In genomic region chr7:19388699-19389413, GRCm38 (mm10) we compare ENCODE assay signal across 11 mouse cellular contexts. TPM values are rescaled to one million over a fixed set of nuclear protein-coding genes. Genes with fewer than 3 reads are reported as not detected.
A peak's percentile ranks its signal among the peaks of the same experiment; 100 is the strongest.
DNase-seq lines count a peak whose midpoint lies in the region; ATAC-seq and TF ChIP-seq lines count a peak whose summit lies in the region.
"Had no signal": no experiment of that assay in that cellular context is flagged by ENCODE, and none has a peak within 500 bp of the region (broad histone marks: within the 10 kb centered on the region; RNA-seq: fewer than 3 reads in every experiment).

No protein-coding gene starts in this region.

- 78% methylated on average over 10 of the region's 10 CpGs for WGBS in kidney, adult 2 months
- 66% methylated on average over 10 of the region's 10 CpGs for WGBS in forebrain, postnatal 0 days
- 44% methylated on average over 10 of the region's 10 CpGs for WGBS in midbrain, embryonic 15.5 days

- no peak overlapping the region for H3K4me3 ChIP-seq in kidney, adult 2 months (ENCODE audit: insufficient read depth, low read depth, low read length)
- H3K4me3 ChIP-seq in forebrain, postnatal 0 days (ENCODE audit: low read depth, low read length), result no peak overlapping the region
- H3K4me3 ChIP-seq in midbrain, embryonic 15.5 days, result no peak overlapping the region

- TF ChIP-seq CTCF in kidney, adult 2 months (conservative IDR thresholded peaks at IDR 0.05; ENCODE audit: insufficient read depth, insufficient read length, low read depth, low read length), result no peak
- no peak for TF ChIP-seq CTCF in brain, embryonic 14.5 days (IDR thresholded peaks at IDR 0.05; ENCODE audit: borderline replicate concordance, extremely low read depth, insufficient read depth, insufficient read length)
- TF ChIP-seq CTCF in forebrain, postnatal 0 days (IDR thresholded peaks at IDR 0.05; ENCODE audit: low read depth), result no peak

- H3K27ac ChIP-seq in kidney, adult 2 months (ENCODE audit: insufficient read depth, low read depth, low read length), result no peak overlapping the region
- no peak overlapping the region for H3K27ac ChIP-seq in forebrain, postnatal 0 days (ENCODE audit: low read depth, low read length)
- H3K27ac ChIP-seq in midbrain, embryonic 15.5 days, result peak overlapping the region; percentile 64

- ATAC-seq in forebrain, postnatal 0 days, result peak; percentile 38
- ATAC-seq in midbrain, embryonic 15.5 days (replicated peaks), result peak; percentile 44; the same call in 1 of the 2 replicates
- no peak for ATAC-seq in erythroblast, adult 5-6 weeks (replicated peaks; ENCODE audit: low FRiP score, poor library complexity, severe bottlenecking)

- H3K9ac ChIP-seq in forebrain, postnatal 0 days, result no peak overlapping the region
- no peak overlapping the region; the same call in 1 of the 2 replicates for H3K9ac ChIP-seq in midbrain, embryonic 15.5 days

- TF ChIP-seq POLR2A in kidney, adult 2 months (IDR thresholded peaks at IDR 0.05; ENCODE audit: low read depth, low read length), result no peak
- TF ChIP-seq POLR2A in brain, embryonic 14.5 days (IDR thresholded peaks at IDR 0.05; ENCODE audit: borderline replicate concordance, extremely low read depth, insufficient read depth, insufficient read length, poor library complexity, severe bottlenecking), result no peak

- peak; percentile 11 for DNase-seq in kidney, adult 2 months
- no peak for DNase-seq in kidney, postnatal 25 days
- DNase-seq in brain, embryonic 14.5 days (ENCODE audit: low read depth), result peak; percentile 61
- DNase-seq in forebrain, postnatal 0 days, result no peak
- no peak for DNase-seq in spleen, postnatal 14 days (ENCODE audit: low spot score in 2 of 2)
- no peak for DNase-seq in thymus, postnatal 14 days
- DNase-seq: gastrocnemius, postnatal 10 days; liver; lung, postnatal 36 days had no signal

- H3K9me3 ChIP-seq in forebrain, postnatal 0 days (ENCODE audit: low read length), result no peaks in the 10 kb centered on the region
- no peaks in the 10 kb centered on the region for H3K9me3 ChIP-seq in midbrain, embryonic 15.5 days

- H3K4me1 ChIP-seq in kidney, adult 2 months (ENCODE audit: control insufficient read depth, insufficient read depth, low read length), result no peaks in the 10 kb centered on the region
- H3K4me1 ChIP-seq in forebrain, postnatal 0 days (ENCODE audit: insufficient read depth), result no peaks in the 10 kb centered on the region
- peaks cover 17% of the 10 kb centered on the region for H3K4me1 ChIP-seq in midbrain, embryonic 15.5 days

- no peaks in the 10 kb centered on the region for H3K36me3 ChIP-seq in kidney, adult 2 months (ENCODE audit: control insufficient read depth, insufficient read depth, low read length)
- H3K36me3 ChIP-seq in forebrain, postnatal 0 days (ENCODE audit: insufficient read depth), result peaks cover 89% of the 10 kb centered on the region
- peaks cover 62% of the 10 kb centered on the region for H3K36me3 ChIP-seq in midbrain, embryonic 15.5 days (replicated peaks)

- no peaks in the 10 kb centered on the region for H3K27me3 ChIP-seq in kidney, adult 2 months (replicated peaks; ENCODE audit: control insufficient read depth, insufficient read depth, low read length)
- no peaks in the 10 kb centered on the region for H3K27me3 ChIP-seq in forebrain, postnatal 0 days (ENCODE audit: insufficient read depth, low read length)
- H3K27me3 ChIP-seq in midbrain, embryonic 15.5 days (replicated peaks), result no peaks in the 10 kb centered on the region

- H3K4me2 ChIP-seq in forebrain, postnatal 0 days (ENCODE audit: low read depth), result no peak overlapping the region
- H3K4me2 ChIP-seq in midbrain, embryonic 15.5 days, result no peak overlapping the region

RNA-seq across cellular contexts. Expression of gene Ercc2, which starts 7.0 kb away (rescaled TPM):
- 32.4 and 39.9 TPM in 2 replicates for polyA plus RNA-seq in kidney, adult 2 months (2012; rRNA removed)
- polyA plus RNA-seq in brain, embryonic 14.5 days (2012; rRNA removed), result 81.7 and 106 TPM in 2 replicates
- 47.7 and 58.2 TPM in 2 replicates for total RNA-seq in forebrain, postnatal 0 days (2014; rRNA removed)
- 17.9 and 21.8 TPM in 2 replicates for polyA plus RNA-seq in forebrain, postnatal 0 days (2015; fragmentation: Nextera tagmentation; extraction: Ambion mirVana)
- polyA plus RNA-seq in midbrain, embryonic 15.5 days (2015; fragmentation: Nextera tagmentation; extraction: Ambion mirVana), result 29.7 and 33.0 TPM in 2 replicates
- total RNA-seq in erythroblast, adult 5-6 weeks (2015; ENCODE audit: low replicate concordance), result 1.3 and 2.7 TPM in 2 replicates
- total RNA-seq in erythroblast, adult 5-6 weeks (2017; ENCODE audit: low replicate concordance), result 11.4 and 18.0 TPM in 2 replicates

RNA-seq across cellular contexts. Expression of gene Klc3, which starts 15.0 kb away (rescaled TPM):
- polyA plus RNA-seq in kidney, adult 2 months (2012; rRNA removed), result 3.7 and 5.0 TPM in 2 replicates
- 1.5 and 2.5 TPM in 2 replicates for polyA plus RNA-seq in brain, embryonic 14.5 days (2012; rRNA removed)
- total RNA-seq in forebrain, postnatal 0 days (2014; rRNA removed), result 2.2 and 3.0 TPM in 2 replicates
- 2.1 and 2.9 TPM in 2 replicates for polyA plus RNA-seq in forebrain, postnatal 0 days (2015; fragmentation: Nextera tagmentation; extraction: Ambion mirVana)
- polyA plus RNA-seq in midbrain, embryonic 15.5 days (2015; fragmentation: Nextera tagmentation; extraction: Ambion mirVana), result 1.4 and 1.5 TPM in 2 replicates
- total RNA-seq in erythroblast, adult 5-6 weeks (2015; ENCODE audit: low replicate concordance), result not detected in 2 replicates
- total RNA-seq in erythroblast, adult 5-6 weeks (2017; ENCODE audit: low replicate concordance), result not detected in 2 replicates

RNA-seq across cellular contexts. Expression of gene Ckm, which starts 15.7 kb away (rescaled TPM):
- 2.0 and 420 TPM in 2 replicates for polyA plus RNA-seq in kidney, adult 2 months (2012; rRNA removed)
- polyA plus RNA-seq in brain, embryonic 14.5 days (2012; rRNA removed), result 0.24 and 0.31 TPM in 2 replicates
- 0.48 and 4.2 TPM in 2 replicates for total RNA-seq in forebrain, postnatal 0 days (2014; rRNA removed)
- not detected in 2 replicates for polyA plus RNA-seq in forebrain, postnatal 0 days (2015; fragmentation: Nextera tagmentation; extraction: Ambion mirVana)
- polyA plus RNA-seq in midbrain, embryonic 15.5 days (2015; fragmentation: Nextera tagmentation; extraction: Ambion mirVana), result not detected in 2 replicates
- not detected in 2 replicates for total RNA-seq in erythroblast, adult 5-6 weeks (2015; ENCODE audit: low replicate concordance)
- not detected in 2 replicates for total RNA-seq in erythroblast, adult 5-6 weeks (2017; ENCODE audit: low replicate concordance)

RNA-seq across cellular contexts. Expression of gene Ppp1r13l, which starts 29.3 kb away (rescaled TPM):
- 5.9 and 6.8 TPM in 2 replicates for polyA plus RNA-seq in kidney, adult 2 months (2012; rRNA removed)
- polyA plus RNA-seq in brain, embryonic 14.5 days (2012; rRNA removed), result 8.2 and 8.9 TPM in 2 replicates
- total RNA-seq in forebrain, postnatal 0 days (2014; rRNA removed), result 0.76 and 1.2 TPM in 2 replicates
- polyA plus RNA-seq in forebrain, postnatal 0 days (2015; fragmentation: Nextera tagmentation; extraction: Ambion mirVana), result 2.0 and 2.1 TPM in 2 replicates
- polyA plus RNA-seq in midbrain, embryonic 15.5 days (2015; fragmentation: Nextera tagmentation; extraction: Ambion mirVana), result 2.1 and 2.5 TPM in 2 replicates
- total RNA-seq in erythroblast, adult 5-6 weeks (2015; ENCODE audit: low replicate concordance), result 0.19 and 3.3 TPM in 2 replicates
- not detected in 2 replicates for total RNA-seq in erythroblast, adult 5-6 weeks (2017; ENCODE audit: low replicate concordance)

RNA-seq across cellular contexts. Expression of gene Cd3eap, which starts 29.6 kb away (rescaled TPM):
- 5.3 and 5.9 TPM in 2 replicates for polyA plus RNA-seq in kidney, adult 2 months (2012; rRNA removed)
- polyA plus RNA-seq in brain, embryonic 14.5 days (2012; rRNA removed), result 11.9 and 12.7 TPM in 2 replicates
- 12.1 and 15.5 TPM in 2 replicates for total RNA-seq in forebrain, postnatal 0 days (2014; rRNA removed)
- polyA plus RNA-seq in forebrain, postnatal 0 days (2015; fragmentation: Nextera tagmentation; extraction: Ambion mirVana), result 19.4 and 21.6 TPM in 2 replicates
- 22.0 and 25.1 TPM in 2 replicates for polyA plus RNA-seq in midbrain, embryonic 15.5 days (2015; fragmentation: Nextera tagmentation; extraction: Ambion mirVana)
- 1.2 and 1.9 TPM in 2 replicates for total RNA-seq in erythroblast, adult 5-6 weeks (2015; ENCODE audit: low replicate concordance)
- 2.6 and 5.7 TPM in 2 replicates for total RNA-seq in erythroblast, adult 5-6 weeks (2017; ENCODE audit: low replicate concordance)

Comparison
In these comparisons a context has a peak if more than half of its experiments do, and no peak if none do; other contexts are left out.
1. DNase-seq: peak in kidney, adult 2 months (single experiment) and brain, embryonic 14.5 days (single experiment); none in kidney, postnatal 25 days (0 of 2), forebrain, postnatal 0 days (single experiment), spleen, postnatal 14 days (0 of 2) and thymus, postnatal 14 days (single experiment).